Mouse (Mus musculus): ENCODE measurements at regions not wholly inside any gene's neighbourhood (a gene's known extent, or its start where the extent isn't known, plus 50 kb on each side); places are given as distances from the start of the nearest gene placed in this dataset.

GRCm38 (mm10) chr15:51677266-51677665 is 2207.4 kb upstream of the Gm7489 start:
- no peak for TF ChIP-seq POLR2A (IDR thresholded peaks at IDR 0.05; ENCODE audit: insufficient read depth, low read length)
- no peak for TF ChIP-seq EP300 (IDR thresholded peaks at IDR 0.05; ENCODE audit: insufficient read depth, low read depth, low read length)
- no peak for TF ChIP-seq CTCF (IDR thresholded peaks at IDR 0.05; ENCODE audit: low read depth, low read length)
- no peak overlapping the region for H3K4me3 ChIP-seq (ENCODE audit: low read depth, low read length)
- H3K36me3 ChIP-seq (ENCODE audit: control insufficient read depth, insufficient read depth, low read length, poor library complexity, severe bottlenecking), result no peaks in the 10 kb centered on the region
- no peaks in the 10 kb centered on the region for H3K27me3 ChIP-seq (ENCODE audit: control insufficient read depth, insufficient read depth, low read length, poor library complexity, severe bottlenecking)
- no peak overlapping the region for H3K9ac ChIP-seq (ENCODE audit: low read depth, poor library complexity, severe bottlenecking)
- H3K9me3 ChIP-seq (replicated peaks; ENCODE audit: control insufficient read depth, insufficient read depth, low read length, poor library complexity, severe bottlenecking), result no peaks in the 10 kb centered on the region
- H3K4me1 ChIP-seq (ENCODE audit: control insufficient read depth, insufficient read depth, low read length), result peaks cover 3% of the 10 kb centered on the region
- no peak overlapping the region for H3K27ac ChIP-seq (ENCODE audit: insufficient read depth, low read length)

- no peaks in the 10 kb centered on the region for H3K36me3 ChIP-seq (ENCODE audit: control insufficient read depth, insufficient read depth, low read length, poor library complexity, severe bottlenecking)
These were observed 2205.4 kb upstream of the Gm7489 start for GRCm38 (mm10) chr15:51679186-51679902.

GRCm38 (mm10) chr15:51680494-51680893 is 2204.2 kb upstream of the Gm7489 start:
- Histone ChIP-seq H3K36me3 (ENCODE audit: control insufficient read depth, insufficient read depth, low read length, poor library complexity, severe bottlenecking) (no peaks in the 10 kb centered on the region), H3K9ac (ENCODE audit: low read depth, poor library complexity, severe bottlenecking) (no peak overlapping the region), H3K4me3 (ENCODE audit: low read depth, low read length) (no peak overlapping the region), H3K4me1 (ENCODE audit: control insufficient read depth, insufficient read depth, low read length) (no peaks in the 10 kb centered on the region), H3K9me3 (replicated peaks; ENCODE audit: control insufficient read depth, insufficient read depth, low read length, poor library complexity, severe bottlenecking) (no peaks in the 10 kb centered on the region), H3K27ac (ENCODE audit: insufficient read depth, low read length) (no peak overlapping the region), H3K27me3 (ENCODE audit: control insufficient read depth, insufficient read depth, low read length, poor library complexity, severe bottlenecking) (no peaks in the 10 kb centered on the region)
- TF ChIP-seq EP300 (IDR thresholded peaks at IDR 0.05; ENCODE audit: insufficient read depth, low read depth, low read length), result no peak
- no peak for TF ChIP-seq POLR2A (IDR thresholded peaks at IDR 0.05; ENCODE audit: insufficient read depth, low read length)
- no peak for TF ChIP-seq CTCF (IDR thresholded peaks at IDR 0.05; ENCODE audit: low read depth, low read length)

More at GRCm38 (mm10) chr15:51679186-51679902, 2205.4 kb upstream of the Gm7489 start:
- Histone ChIP-seq H3K9me3 (replicated peaks; ENCODE audit: control insufficient read depth, insufficient read depth, low read length, poor library complexity, severe bottlenecking) (no peaks in the 10 kb centered on the region), H3K4me3 (ENCODE audit: low read depth, low read length) (no peak overlapping the region), H3K27me3 (ENCODE audit: control insufficient read depth, insufficient read depth, low read length, poor library complexity, severe bottlenecking) (no peaks in the 10 kb centered on the region), H3K4me1 (ENCODE audit: control insufficient read depth, insufficient read depth, low read length) (peaks cover 3% of the 10 kb centered on the region), H3K27ac (ENCODE audit: insufficient read depth, low read length) (no peak overlapping the region), H3K9ac (ENCODE audit: low read depth, poor library complexity, severe bottlenecking) (no peak overlapping the region)
- TF ChIP-seq EP300 (IDR thresholded peaks at IDR 0.05; ENCODE audit: insufficient read depth, low read depth, low read length) (no peak), CTCF (IDR thresholded peaks at IDR 0.05; ENCODE audit: low read depth, low read length) (no peak), POLR2A (IDR thresholded peaks at IDR 0.05; ENCODE audit: insufficient read depth, low read length) (no peak)

- no peak for TF ChIP-seq CTCF (IDR thresholded peaks at IDR 0.05; ENCODE audit: low read depth, low read length)
- no peak for TF ChIP-seq POLR2A (IDR thresholded peaks at IDR 0.05; ENCODE audit: insufficient read depth, low read length)
- no peak for TF ChIP-seq EP300 (IDR thresholded peaks at IDR 0.05; ENCODE audit: insufficient read depth, low read depth, low read length)
- no peaks in the 10 kb centered on the region for H3K27me3 ChIP-seq (ENCODE audit: control insufficient read depth, insufficient read depth, low read length, poor library complexity, severe bottlenecking)
- no peak overlapping the region for H3K4me3 ChIP-seq (ENCODE audit: low read depth, low read length)
- H3K9me3 ChIP-seq (replicated peaks; ENCODE audit: control insufficient read depth, insufficient read depth, low read length, poor library complexity, severe bottlenecking), result no peaks in the 10 kb centered on the region
- no peaks in the 10 kb centered on the region for H3K4me1 ChIP-seq (ENCODE audit: control insufficient read depth, insufficient read depth, low read length)
- H3K27ac ChIP-seq (ENCODE audit: insufficient read depth, low read length), result no peak overlapping the region
- H3K36me3 ChIP-seq (ENCODE audit: control insufficient read depth, insufficient read depth, low read length, poor library complexity, severe bottlenecking), result no peaks in the 10 kb centered on the region
- H3K9ac ChIP-seq (ENCODE audit: low read depth, poor library complexity, severe bottlenecking), result no peak overlapping the region
These were observed 2203.5 kb upstream of the Gm7489 start for GRCm38 (mm10) chr15:51681191-51681590.

- Histone ChIP-seq H3K9me3 (replicated peaks; ENCODE audit: control insufficient read depth, insufficient read depth, low read length, poor library complexity, severe bottlenecking) (no peaks in the 10 kb centered on the region), H3K4me1 (ENCODE audit: control insufficient read depth, insufficient read depth, low read length) (no peaks in the 10 kb centered on the region), H3K27ac (ENCODE audit: insufficient read depth, low read length) (no peak overlapping the region), H3K36me3 (ENCODE audit: control insufficient read depth, insufficient read depth, low read length, poor library complexity, severe bottlenecking) (no peaks in the 10 kb centered on the region), H3K4me3 (ENCODE audit: low read depth, low read length) (no peak overlapping the region), H3K9ac (ENCODE audit: low read depth, poor library complexity, severe bottlenecking) (no peak overlapping the region), H3K27me3 (ENCODE audit: control insufficient read depth, insufficient read depth, low read length, poor library complexity, severe bottlenecking) (no peaks in the 10 kb centered on the region)
- TF ChIP-seq EP300 (IDR thresholded peaks at IDR 0.05; ENCODE audit: insufficient read depth, low read depth, low read length), result no peak
- TF ChIP-seq CTCF (IDR thresholded peaks at IDR 0.05; ENCODE audit: low read depth, low read length), result no peak
- TF ChIP-seq POLR2A (IDR thresholded peaks at IDR 0.05; ENCODE audit: insufficient read depth, low read length), result no peak
These were observed 2202.4 kb upstream of the Gm7489 start for GRCm38 (mm10) chr15:51682331-51682730.

- Histone ChIP-seq H3K36me3 (ENCODE audit: control insufficient read depth, insufficient read depth, low read length, poor library complexity, severe bottlenecking) (no peaks in the 10 kb centered on the region), H3K4me1 (ENCODE audit: control insufficient read depth, insufficient read depth, low read length) (no peaks in the 10 kb centered on the region), H3K27me3 (ENCODE audit: control insufficient read depth, insufficient read depth, low read length, poor library complexity, severe bottlenecking) (no peaks in the 10 kb centered on the region), H3K9ac (ENCODE audit: low read depth, poor library complexity, severe bottlenecking) (no peak overlapping the region), H3K27ac (ENCODE audit: insufficient read depth, low read length) (no peak overlapping the region), H3K4me3 (ENCODE audit: low read depth, low read length) (no peak overlapping the region), H3K9me3 (replicated peaks; ENCODE audit: control insufficient read depth, insufficient read depth, low read length, poor library complexity, severe bottlenecking) (no peaks in the 10 kb centered on the region)
- no peak for TF ChIP-seq EP300 (IDR thresholded peaks at IDR 0.05; ENCODE audit: insufficient read depth, low read depth, low read length)
- TF ChIP-seq CTCF (IDR thresholded peaks at IDR 0.05; ENCODE audit: low read depth, low read length), result no peak
- no peak for TF ChIP-seq POLR2A (IDR thresholded peaks at IDR 0.05; ENCODE audit: insufficient read depth, low read length)
These were observed 2197.6 kb upstream of the Gm7489 start for GRCm38 (mm10) chr15:51687007-51687540.

Measured in ES-Bruce4 (cell line).